Mouse (Mus musculus): Measurements from ENCODE around the gene Ankrd40.
A peak's percentile ranks its signal among the peaks of the same experiment; 100 is the strongest.

Gene Ankrd40

GRCm38 (mm10) chr11:94327693-94328643, at the start of gene Ankrd40:
Gene Ankrd40 (plus strand): TSS chr11:94328001.
- peak; percentile 99 for DNase-seq (ENCODE audit: low read depth, low spot score)

- DNase-seq (ENCODE audit: low read depth, low spot score): peak; percentile 44
These were observed 46.3 kb upstream of the Ankrd40 start, which contains the start of gene Gm21885 for GRCm38 (mm10) chr11:94281199-94282181. Gene Gm21885 (plus strand): TSS chr11:94281873.

GRCm38 (mm10) chr11:94282291-94282690, 45.5 kb upstream of the Ankrd40 start:
- DNase-seq (ENCODE audit: low read depth, low spot score): no peak

GRCm38 (mm10) chr11:94283536-94284099, 44.2 kb upstream of the Ankrd40 start:
- DNase-seq (ENCODE audit: low read depth, low spot score): no peak

- DNase-seq (ENCODE audit: low read depth, low spot score): peak; percentile 25
These were observed 41.8 kb upstream of the Ankrd40 start for GRCm38 (mm10) chr11:94285886-94286574.

- DNase-seq (ENCODE audit: low read depth, low spot score): no peak
These were observed 40.7 kb upstream of the Ankrd40 start for GRCm38 (mm10) chr11:94287105-94287504.

GRCm38 (mm10) chr11:94290062-94290740, 37.6 kb upstream of the Ankrd40 start:
- DNase-seq (ENCODE audit: low read depth, low spot score): no peak

- no peak for DNase-seq (ENCODE audit: low read depth, low spot score)
These were observed 32.6 kb upstream of the Ankrd40 start for GRCm38 (mm10) chr11:94294996-94295845.

- no peak for DNase-seq (ENCODE audit: low read depth, low spot score)
These were observed 15.1 kb upstream of the Ankrd40 start for GRCm38 (mm10) chr11:94312733-94313132.

- no peak for DNase-seq (ENCODE audit: low read depth, low spot score)
These were observed 13.6 kb upstream of the Ankrd40 start for GRCm38 (mm10) chr11:94314098-94314652.

- DNase-seq (ENCODE audit: low read depth, low spot score): no peak
These were observed 12.5 kb upstream of the Ankrd40 start for GRCm38 (mm10) chr11:94315308-94315707.

GRCm38 (mm10) chr11:94316528-94316927, 11.3 kb upstream of the Ankrd40 start:
- DNase-seq (ENCODE audit: low read depth, low spot score): no peak

- no peak for DNase-seq (ENCODE audit: low read depth, low spot score)
These were observed 10.8 kb upstream of the Ankrd40 start for GRCm38 (mm10) chr11:94317014-94317413.

GRCm38 (mm10) chr11:94317515-94317914, 10.3 kb upstream of the Ankrd40 start:
- DNase-seq (ENCODE audit: low read depth, low spot score): no peak

GRCm38 (mm10) chr11:94318056-94318455, 9.7 kb upstream of the Ankrd40 start:
- DNase-seq (ENCODE audit: low read depth, low spot score): peak; percentile 57

- DNase-seq (ENCODE audit: low read depth, low spot score): no peak
These were observed 6.6 kb upstream of the Ankrd40 start for GRCm38 (mm10) chr11:94320969-94321930.

- DNase-seq (ENCODE audit: low read depth, low spot score): peak; percentile 97
These were observed 5.8 kb upstream of the Ankrd40 start, which contains the start of gene Luc7l3 for GRCm38 (mm10) chr11:94321931-94322400. Gene Luc7l3 (minus strand): TSS chr11:94321988.

GRCm38 (mm10) chr11:94322636-94323035, 5.2 kb upstream of the Ankrd40 start:
- no peak for DNase-seq (ENCODE audit: low read depth, low spot score)

All from brain, adult 2 months (tissue).